Mouse (Mus musculus): Measurements from ENCODE around the gene Tgm2. TPM values are rescaled to one million over a fixed set of nuclear protein-coding genes. Genes with fewer than 3 reads are reported as not detected.

The Tgm2 gene
- polyA plus RNA-seq, 1 experiment: 152 TPM

- DNase-seq (ENCODE audit: low read depth, low spot score): no peak
- 58% methylated on average over 8 of the region's 8 CpGs for WGBS
Measured at GRCm38 (mm10) chr2:158144263-158144662, 2.0 kb downstream of the Tgm2 start.

- WGBS: 79% methylated on average over 3 of the region's 3 CpGs
- no peak for DNase-seq (ENCODE audit: low read depth, low spot score)
Measured at GRCm38 (mm10) chr2:158143816-158144215, 2.4 kb downstream of the Tgm2 start.

GRCm38 (mm10) chr2:158142981-158143380 lies 3.3 kb downstream of the Tgm2 start:
- WGBS: 85% methylated on average over 18 of the region's 18 CpGs
- DNase-seq (ENCODE audit: low read depth, low spot score): no peak

GRCm38 (mm10) chr2:158141690-158142440 lies 4.4 kb downstream of the Tgm2 start:
- no peak for DNase-seq (ENCODE audit: low read depth, low spot score)
- 77% methylated on average over 7 of the region's 7 CpGs for WGBS

- DNase-seq (ENCODE audit: low read depth, low spot score): no peak
- 91% methylated on average over 7 of the region's 7 CpGs for WGBS
Measured at GRCm38 (mm10) chr2:158141271-158141670, 5.0 kb downstream of the Tgm2 start.

GRCm38 (mm10) chr2:158140664-158141063 lies 5.6 kb downstream of the Tgm2 start:
- DNase-seq (ENCODE audit: low read depth, low spot score): no peak
- 79% methylated on average over 5 of the region's 5 CpGs for WGBS

GRCm38 (mm10) chr2:158139628-158140027 lies 6.6 kb downstream of the Tgm2 start:
- 59% methylated on average over 7 of the region's 7 CpGs for WGBS

GRCm38 (mm10) chr2:158138778-158139177 lies 7.5 kb downstream of the Tgm2 start:
- no peak for DNase-seq (ENCODE audit: low read depth, low spot score)
- 83% methylated on average over 9 of the region's 9 CpGs for WGBS

More at GRCm38 (mm10) chr2:158139628-158140027, 6.6 kb downstream of the Tgm2 start:
- DNase-seq (ENCODE audit: low read depth, low spot score): no peak

- WGBS: 66% methylated on average over 12 of the region's 12 CpGs
- DNase-seq (ENCODE audit: low read depth, low spot score): no peak
Measured at GRCm38 (mm10) chr2:158137771-158138170, 8.5 kb downstream of the Tgm2 start.

GRCm38 (mm10) chr2:158136205-158136604 lies 10.0 kb downstream of the Tgm2 start:
- DNase-seq (ENCODE audit: low read depth, low spot score): no peak
- WGBS: 51% methylated on average over 7 of the region's 7 CpGs

GRCm38 (mm10) chr2:158133050-158133449 lies 13.2 kb downstream of the Tgm2 start:
- no peak for DNase-seq (ENCODE audit: low read depth, low spot score)
- 76% methylated on average over 6 of the region's 6 CpGs for WGBS

GRCm38 (mm10) chr2:158132320-158132719 lies 13.9 kb downstream of the Tgm2 start:
- no peak for DNase-seq (ENCODE audit: low read depth, low spot score)
- WGBS: 87% methylated on average over 10 of the region's 10 CpGs

GRCm38 (mm10) chr2:158131197-158131835 lies 14.9 kb downstream of the Tgm2 start:
- DNase-seq (ENCODE audit: low read depth, low spot score): no peak
- 89% methylated on average over 13 of the region's 13 CpGs for WGBS

GRCm38 (mm10) chr2:158130391-158130986 lies 15.7 kb downstream of the Tgm2 start:
- 20% methylated on average over 5 of the region's 5 CpGs for WGBS
- DNase-seq (ENCODE audit: low read depth, low spot score): peak; percentile 83

GRCm38 (mm10) chr2:158129291-158130002 lies 16.8 kb downstream of the Tgm2 start:
- 85% methylated on average over 16 of the region's 16 CpGs for WGBS
- no peak for DNase-seq (ENCODE audit: low read depth, low spot score)

GRCm38 (mm10) chr2:158128461-158129130 lies 17.6 kb downstream of the Tgm2 start:
- DNase-seq (ENCODE audit: low read depth, low spot score): no peak
- 92% methylated on average over 8 of the region's 8 CpGs for WGBS

- no peak for DNase-seq (ENCODE audit: low read depth, low spot score)
- 93% methylated on average over 7 of the region's 7 CpGs for WGBS
Measured at GRCm38 (mm10) chr2:158127872-158128271, 18.4 kb downstream of the Tgm2 start.

GRCm38 (mm10) chr2:158127245-158127644 lies 19.0 kb downstream of the Tgm2 start:
- 93% methylated on average over 6 of the region's 6 CpGs for WGBS
- DNase-seq (ENCODE audit: low read depth, low spot score): no peak

- no peak for DNase-seq (ENCODE audit: low read depth, low spot score)
- WGBS: 67% methylated on average over 6 of the region's 6 CpGs
Measured at GRCm38 (mm10) chr2:158122814-158123213, 23.4 kb downstream of the Tgm2 start.

Measured in large intestine, adult 2 months (tissue).